Mouse (Mus musculus) layer of hippocampus, adult 8-10 months (tissue): ENCODE data around the gene Hpd. TPM values are rescaled to one million over a fixed set of nuclear protein-coding genes. Genes with fewer than 3 reads are reported as not detected.
A peak's percentile ranks its signal among the peaks of the same experiment; 100 is the strongest.
"Not testable (repeated sequence)": the region's sequence is repeated elsewhere in the genome, so short reads cannot be mapped to it uniquely, and the experiment has no call there.

Experiments
- DNase-seq, 2 experiments: peaks; one replicate each; pipeline ENCODE4 v3.0.0; 2022; ENCODE audit warnings: low spot score in 2 of 2
- total RNA-seq, 4 experiments: library from RNA; stranded (reverse); gene quantifications; 2 replicates each; pipeline ENCODE4 v1.2.4; 2022

The Hpd gene
- not detected for total RNA-seq

DNA sequence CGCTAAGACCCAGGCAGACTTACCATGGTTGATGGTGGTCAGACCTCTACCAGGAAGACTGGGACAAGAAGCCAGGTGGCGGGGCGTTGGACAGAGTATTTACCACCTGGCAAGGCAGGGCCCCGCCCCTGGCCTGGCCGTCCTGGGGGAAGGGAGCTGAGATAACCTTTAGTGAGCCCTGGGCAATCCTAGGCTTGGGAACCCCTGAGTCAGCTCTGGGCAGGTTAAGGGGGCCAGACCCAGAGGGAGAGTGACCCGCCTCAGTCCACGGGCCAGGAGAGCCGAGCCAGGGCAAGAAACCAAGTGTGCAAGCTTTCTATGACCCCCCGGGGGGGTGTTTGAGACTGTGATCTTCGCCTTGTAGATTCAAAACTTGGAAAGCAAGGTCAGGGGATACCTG is at the start of gene Hpd:
Hpd (minus strand) TSS at position 77 of the 400 bp plus-strand sequence.
- DNase-seq, result no peak

DNA sequence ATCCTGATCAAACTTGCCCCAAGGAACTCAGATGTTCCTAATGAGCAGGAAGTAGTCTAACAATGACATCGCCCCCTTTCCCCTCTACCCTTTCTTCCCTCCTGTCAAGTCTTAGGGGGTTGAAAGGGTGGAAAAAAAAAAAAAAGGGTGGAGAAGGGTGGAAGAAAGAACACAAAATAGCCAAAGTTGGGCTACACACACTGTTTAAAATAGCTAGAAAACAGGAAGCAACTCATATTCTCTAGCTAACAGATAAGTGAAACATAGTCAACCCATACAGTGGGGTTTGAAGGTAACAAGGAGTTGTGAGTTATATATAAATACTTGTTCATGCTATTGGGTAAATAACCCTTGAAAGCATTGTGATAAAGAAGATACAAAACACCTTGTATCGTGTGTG is 49.7 kb upstream of the Hpd start:
- no peak for DNase-seq

GRCm38 (mm10) chr5:123229296-123229695 is 46.8 kb upstream of the Hpd start:
- DNase-seq, result no peak

GRCm38 (mm10) chr5:123228524-123228922 is 46.0 kb upstream of the Hpd start:
- no peak for DNase-seq

DNA sequence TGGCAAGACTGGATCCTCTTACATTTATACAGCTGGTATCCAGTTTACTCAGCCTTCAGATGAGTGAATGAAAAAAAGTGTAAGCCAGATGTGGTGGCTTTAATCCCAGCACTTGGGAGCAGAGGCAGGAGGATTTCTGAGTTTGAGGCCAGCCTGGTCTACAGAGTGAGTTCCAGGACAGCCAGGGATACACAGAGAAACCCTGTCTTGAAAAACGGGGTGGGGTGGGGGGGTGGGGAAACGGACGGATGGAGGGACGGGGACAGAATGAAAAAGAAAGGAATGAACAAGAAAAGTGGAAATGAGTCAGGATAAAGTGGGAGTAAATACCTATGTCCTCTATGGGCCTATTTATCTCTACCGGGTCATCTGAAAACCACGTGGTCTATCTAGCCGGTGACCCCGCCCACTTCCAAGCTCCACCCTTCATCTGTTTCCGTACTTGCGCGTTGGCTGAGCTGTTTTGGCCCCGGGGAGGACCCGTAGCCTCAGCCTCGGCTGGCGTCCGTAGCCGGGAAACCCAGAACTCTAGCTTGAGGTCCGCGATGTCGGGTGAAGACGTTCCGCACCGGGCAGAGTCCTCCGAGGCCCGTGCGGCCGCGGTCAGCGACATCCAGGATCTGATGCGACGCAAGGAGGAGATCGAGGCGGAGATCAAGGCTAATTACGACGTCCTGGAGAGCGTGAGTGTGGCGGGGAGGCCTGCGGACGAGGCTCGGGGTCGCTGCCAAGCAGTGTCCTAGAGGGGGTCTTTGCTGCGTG is 45.4 kb upstream of the Hpd start:
- peak; percentile 94 to 97 for DNase-seq

DNA sequence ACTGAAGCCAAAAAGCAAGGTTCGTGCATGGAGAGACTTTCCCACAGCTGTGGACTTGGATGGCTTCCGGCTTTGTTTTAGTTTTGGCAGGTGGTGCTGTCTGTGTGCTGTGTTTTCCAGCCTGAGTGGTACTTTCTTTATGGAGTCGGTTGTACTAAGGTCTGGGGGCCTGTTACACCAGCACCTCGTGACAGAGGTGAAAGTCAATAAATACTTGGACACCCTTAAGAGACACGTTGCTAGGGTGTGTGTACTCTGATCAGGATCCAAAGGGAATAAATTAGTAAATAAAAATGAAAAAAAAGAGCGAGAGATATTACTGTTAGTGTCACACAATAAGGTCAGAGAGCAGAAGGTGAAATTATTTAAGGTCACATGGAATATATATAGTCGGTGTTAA is 44.3 kb upstream of the Hpd start:
- DNase-seq, result no peak

DNA sequence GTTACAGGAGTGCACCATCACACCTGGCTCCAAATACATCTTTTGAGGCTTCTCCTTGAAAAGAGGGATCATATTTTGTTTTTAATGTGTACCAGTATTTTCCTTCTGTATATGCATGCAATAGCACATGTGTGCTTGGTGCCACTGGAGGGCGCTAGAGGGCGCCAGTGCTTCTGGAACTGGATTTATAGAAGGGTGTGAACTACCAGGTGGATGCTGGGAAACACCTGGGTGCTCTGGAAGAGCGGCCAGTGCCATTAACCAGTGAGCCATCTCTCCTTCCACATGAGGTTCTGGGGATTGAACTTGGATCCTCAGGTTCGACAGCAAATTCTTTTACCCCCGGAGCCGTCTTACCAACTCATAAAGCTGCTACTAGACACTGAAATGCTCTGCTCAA is 41.3 kb upstream of the Hpd start:
- not testable (repeated sequence) for DNase-seq

DNA sequence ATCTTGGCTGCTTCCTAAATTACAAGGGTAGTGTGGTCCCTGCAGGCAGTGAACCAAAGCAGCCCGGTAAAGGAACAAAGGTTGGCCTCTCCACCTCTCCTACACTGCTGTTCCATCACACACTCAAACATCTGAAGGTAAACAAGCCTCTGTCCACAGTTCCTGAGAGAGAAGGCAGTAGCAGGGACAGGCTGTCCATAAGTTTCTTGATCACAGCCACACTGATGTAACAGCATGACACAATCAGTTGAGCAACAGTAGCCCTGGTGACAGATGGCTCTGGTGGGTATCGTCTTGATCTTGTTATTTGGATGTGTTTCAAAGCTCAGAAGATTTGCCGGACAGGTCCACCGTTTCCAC is 40.5 kb upstream of the Hpd start:
- DNase-seq, result no peak

DNA sequence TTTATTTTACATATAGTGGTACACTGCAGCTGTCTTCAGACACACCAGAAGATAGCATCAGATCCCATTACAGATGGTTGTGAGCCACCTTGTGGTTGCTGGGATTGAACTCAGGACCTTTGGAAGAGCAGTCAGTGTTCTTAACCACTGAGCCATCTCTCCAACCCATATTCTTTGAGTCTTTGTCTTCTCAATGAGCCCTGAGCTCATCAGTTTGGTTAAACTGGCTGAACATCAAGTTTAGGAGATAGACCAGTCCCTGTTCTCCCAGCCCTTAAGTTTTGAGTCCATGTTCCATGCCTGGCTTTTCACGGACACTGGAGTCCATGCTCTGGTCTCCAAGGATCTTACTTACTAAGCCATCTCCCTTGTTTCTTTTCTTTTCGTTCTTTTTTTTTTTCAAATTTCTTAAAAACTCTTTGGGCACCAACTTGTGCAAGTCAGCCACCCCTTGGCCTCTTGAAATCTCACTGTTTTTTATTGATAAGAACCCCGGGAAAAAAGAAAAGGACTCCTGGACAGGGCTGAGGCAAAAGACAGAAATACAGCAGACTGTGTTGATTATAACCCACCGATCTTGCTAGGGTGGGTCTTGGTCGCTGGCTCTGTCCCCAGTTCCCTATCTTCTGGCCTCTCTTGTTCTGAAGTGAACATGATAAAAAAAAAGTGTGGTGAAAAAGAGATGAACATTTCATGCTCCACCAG is 40.0 kb upstream of the Hpd start:
- not testable (repeated sequence) for DNase-seq

- not testable (repeated sequence) for DNase-seq
Observed at GRCm38 (mm10) chr5:123203591-123203990, 21.1 kb upstream of the Hpd start.

DNA sequence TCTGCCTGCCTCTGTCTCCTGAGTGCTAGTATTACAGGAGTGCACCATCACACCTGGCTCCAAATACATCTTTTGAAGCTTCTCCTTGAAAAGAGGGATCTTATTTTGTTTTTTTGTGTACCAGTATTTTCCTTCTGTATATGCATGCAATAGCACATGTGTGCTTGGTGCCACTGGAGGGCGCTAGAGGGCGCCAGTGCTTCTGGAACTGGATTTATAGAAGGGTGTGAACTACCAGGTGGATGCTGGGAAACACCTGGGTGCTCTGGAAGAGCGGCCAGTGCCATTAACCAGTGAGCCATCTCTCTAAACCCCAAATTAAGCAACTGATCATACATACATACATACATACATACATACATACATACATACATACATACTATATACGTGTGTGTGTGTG is 20.2 kb upstream of the Hpd start:
- DNase-seq, result not testable (repeated sequence)

- DNase-seq, result no peak
Observed at GRCm38 (mm10) chr5:123201987-123202386, 19.5 kb upstream of the Hpd start.

DNA sequence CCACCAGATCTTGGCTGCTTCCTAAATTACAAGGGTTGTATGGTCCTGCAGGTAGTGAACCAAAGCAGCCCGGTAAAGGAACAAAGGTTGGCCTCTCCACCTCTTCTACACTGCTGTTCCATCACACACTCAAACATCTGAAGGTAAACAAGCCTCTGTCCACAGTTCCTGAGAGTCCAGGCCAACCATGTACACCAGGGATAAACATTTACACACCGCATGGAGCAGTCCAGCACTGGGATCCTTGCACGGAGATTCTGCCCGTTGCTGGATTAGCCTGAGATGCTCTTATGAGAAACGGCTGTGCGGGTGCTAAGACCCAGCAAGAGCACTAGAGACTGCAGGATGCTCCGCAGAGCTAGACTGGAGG is 19.0 kb upstream of the Hpd start:
- no peak for DNase-seq

- DNase-seq, result not testable (repeated sequence)
Observed at GRCm38 (mm10) chr5:123200816-123201522, 18.4 kb upstream of the Hpd start.

DNA sequence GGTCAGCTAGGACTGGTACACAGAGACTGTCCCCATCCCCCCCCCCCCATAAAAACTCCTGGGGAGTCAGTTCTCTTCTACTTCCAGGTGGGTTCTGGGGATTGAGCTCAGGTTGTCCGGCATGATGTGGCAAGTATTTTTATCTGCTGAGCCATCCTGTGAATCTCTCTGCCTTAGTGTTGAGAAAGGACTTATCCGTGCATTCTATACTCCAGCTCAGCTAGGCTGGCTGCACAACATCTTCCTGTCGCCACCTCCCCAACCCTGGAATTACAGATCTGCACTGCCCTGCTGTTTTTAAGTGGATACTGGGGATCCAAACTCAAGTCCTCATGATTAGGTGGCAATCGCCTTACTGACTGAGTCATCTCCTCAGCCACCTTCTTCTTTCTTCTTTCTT is 16.0 kb upstream of the Hpd start:
- no peak for DNase-seq

DNA sequence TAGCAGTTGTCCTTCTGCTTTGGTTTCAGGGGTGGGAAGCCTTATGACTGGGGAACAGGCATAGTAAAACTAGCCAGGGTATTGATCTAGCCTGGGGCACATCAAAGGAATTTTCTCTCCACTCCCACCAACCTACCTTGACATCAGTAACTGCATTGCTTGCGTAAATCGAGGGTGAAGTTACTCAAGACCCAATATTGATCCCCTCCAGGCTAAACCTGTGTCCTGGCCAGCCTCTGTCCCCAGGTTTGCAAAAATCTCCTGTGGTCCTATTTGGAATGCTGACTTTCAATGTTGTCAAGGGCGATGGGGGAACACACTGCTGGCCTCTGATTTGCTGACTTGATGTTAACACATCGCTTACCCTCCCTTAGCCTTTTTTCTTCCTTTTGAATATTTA is 14.2 kb upstream of the Hpd start:
- DNase-seq, result no peak

DNA sequence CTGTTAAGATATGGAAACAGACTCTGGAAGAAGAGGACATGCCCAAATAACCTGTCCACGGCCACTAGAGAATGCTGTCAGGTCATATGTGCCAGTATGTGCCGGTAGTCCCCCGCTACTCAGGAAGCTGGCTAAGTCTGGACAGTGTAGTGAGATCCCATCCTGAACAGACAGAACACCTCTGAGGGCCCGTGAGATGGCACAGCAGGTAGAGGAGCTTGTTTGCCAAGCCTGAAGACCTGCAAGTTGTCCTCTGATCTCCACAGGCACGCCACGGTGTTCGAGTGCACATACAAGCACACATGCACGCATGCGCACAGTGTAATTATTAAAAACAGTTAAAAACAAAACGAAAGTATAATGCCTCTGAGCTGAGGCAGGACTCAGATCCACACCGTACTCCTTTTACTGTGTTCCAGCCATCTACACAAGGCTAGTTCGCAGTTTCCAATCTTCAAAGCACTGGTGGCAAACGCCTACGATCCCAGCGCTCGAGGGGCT is 13.0 kb upstream of the Hpd start:
- DNase-seq, result no peak

DNA sequence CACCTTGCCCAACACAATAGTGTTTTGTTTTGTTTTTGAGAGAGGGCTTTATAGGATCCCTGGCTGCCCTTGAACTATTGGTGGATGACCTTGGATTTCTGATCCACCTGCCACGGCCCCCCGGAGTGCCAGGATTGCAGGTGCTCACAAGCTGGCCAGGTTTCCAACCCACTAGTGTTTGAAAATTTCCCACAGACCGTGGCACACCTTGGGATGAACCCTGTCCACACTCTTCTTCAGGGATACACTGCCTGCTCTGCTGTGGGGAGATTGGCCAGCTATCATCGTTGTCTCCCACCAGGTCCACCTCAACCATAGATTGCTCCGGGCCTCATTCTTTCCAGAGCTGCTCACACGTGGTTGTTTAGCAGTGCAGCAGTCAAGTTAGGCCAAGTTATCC is 12.3 kb upstream of the Hpd start:
- DNase-seq, result no peak

DNA sequence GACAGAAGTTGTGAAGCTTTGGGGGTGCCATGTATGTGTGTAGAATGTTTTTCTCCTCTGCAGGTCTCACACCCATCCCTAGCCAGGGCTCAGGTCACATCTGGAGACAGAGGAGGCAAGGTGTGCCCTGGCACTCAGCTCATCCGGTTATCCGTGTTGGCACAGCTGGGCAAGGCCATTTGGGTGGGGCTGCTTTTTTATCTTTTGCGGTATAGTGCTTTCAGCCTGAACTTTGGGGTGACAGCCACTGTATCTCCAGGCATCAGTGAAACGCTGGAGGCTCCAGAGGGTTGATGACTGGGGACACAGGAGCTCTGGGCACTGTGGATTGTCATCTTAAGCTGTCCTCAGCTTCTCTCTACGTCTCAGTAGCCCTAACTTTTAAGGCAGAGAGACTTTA is 10.9 kb upstream of the Hpd start:
- DNase-seq, result no peak

DNA sequence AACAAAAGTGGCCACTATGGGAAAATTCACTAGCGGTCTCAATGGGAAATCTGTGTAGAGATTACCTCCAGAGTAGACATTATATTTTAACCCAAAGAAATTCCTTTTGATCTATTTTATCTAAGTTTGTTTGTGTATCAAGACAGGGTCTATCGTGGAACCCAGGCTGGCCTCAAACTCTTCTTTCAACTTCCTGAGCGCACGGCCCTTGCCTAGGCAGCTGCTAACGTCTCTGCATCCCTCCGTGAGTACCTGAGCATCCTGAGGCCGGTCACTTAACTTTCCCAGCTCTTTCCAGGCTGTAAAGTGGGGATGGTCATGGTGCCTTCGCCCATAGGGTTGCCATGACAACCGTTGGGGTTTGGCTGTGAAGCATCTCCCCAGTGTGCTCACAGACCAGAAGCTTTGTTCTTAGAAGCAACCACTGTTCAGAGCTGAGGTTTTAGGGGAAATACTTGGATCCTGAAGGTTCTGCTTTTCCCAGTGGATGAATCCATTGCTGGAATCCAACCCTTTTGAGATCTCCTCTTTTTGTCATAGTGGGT is 10.2 kb upstream of the Hpd start:
- no peak for DNase-seq

DNA sequence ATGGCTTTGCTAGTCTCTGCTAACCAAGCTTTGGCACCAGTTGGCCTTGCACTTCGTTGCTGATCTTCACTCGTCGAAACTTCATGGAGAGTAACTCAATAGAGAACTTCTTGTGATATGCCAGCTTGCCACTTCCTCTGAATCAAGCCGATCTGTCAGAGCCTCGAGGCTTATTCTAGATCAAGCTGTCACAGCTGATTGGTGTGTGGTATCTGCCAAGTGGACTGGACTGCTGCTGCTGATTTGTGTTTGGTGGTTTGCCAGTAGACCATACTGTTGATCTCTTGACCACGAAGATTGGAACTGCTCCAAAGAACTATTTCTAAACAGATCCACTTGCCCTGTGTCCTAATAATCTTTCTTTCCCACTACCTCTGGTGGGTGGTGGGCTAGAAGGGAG is 8.9 kb upstream of the Hpd start:
- no peak for DNase-seq

DNA sequence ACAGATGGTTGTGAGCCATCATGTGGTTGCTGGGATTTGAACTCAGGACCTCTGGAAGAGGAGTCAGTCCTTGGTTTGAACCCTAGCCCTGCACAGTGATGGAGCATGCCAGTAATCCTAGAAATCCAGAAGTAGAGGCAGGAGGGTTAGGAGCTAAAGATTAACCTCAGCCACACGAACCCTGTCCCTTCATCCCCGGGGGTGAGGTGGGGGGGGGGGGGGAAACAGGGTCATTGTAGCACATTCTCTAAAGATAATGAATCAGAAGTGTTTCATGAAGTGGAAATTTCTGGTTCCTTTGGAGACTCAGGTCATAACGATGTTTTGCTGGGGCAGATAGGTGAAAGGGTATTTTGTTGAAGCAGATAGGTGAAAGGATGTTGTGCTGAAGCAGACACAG is 8.4 kb upstream of the Hpd start:
- DNase-seq, result no peak
